Mouse (Mus musculus): Measurements from ENCODE around the gene Apoe. TPM values are rescaled to one million over a fixed set of nuclear protein-coding genes. Genes with fewer than 3 reads are reported as not detected.

Gene Apoe
- polyA plus RNA-seq, 1 experiment from 2014 or later = 125 TPM

DNA sequence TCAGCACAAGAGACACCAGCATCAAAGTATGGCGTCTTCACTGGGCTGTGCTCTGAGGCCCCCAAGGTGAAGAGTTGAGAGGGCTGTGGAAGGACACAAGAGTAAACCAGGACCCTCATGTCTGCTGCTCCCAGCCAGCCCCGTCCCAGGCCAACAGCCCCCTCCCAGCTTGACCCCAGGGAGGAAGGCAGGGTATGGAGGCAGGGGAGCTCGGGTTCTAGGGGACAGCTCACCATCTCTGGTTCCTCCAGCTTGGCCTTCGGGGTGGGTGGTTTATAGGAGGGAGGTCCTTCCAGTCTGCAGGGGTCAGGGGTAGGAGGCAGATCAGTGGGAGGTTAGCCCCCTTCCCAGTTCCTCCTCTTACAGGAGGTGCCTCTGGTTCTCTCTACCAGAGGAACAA is 20.2 kb upstream of the Apoe start:
- WGBS = 82% methylated on average over 4 of the region's 4 CpGs
- no peak for DNase-seq (ENCODE audit: low spot score)
- no peak overlapping the region for H3K27ac ChIP-seq (ENCODE audit: low read depth, low read length)
- no peak overlapping the region for H3K4me3 ChIP-seq (ENCODE audit: low read depth, low read length)
- H3K4me2 ChIP-seq (ENCODE audit: low read depth, low read length, severe bottlenecking) = no peak overlapping the region
- peaks cover 7% of the 10 kb centered on the region; the same call in 1 of the 2 replicates for H3K9me3 ChIP-seq (ENCODE audit: control insufficient read depth, low read length)
- H3K27me3 ChIP-seq (ENCODE audit: control insufficient read depth, insufficient read depth, low read length) = no peaks in the 10 kb centered on the region
- H3K4me1 ChIP-seq (replicated peaks; ENCODE audit: control insufficient read depth, insufficient read depth, low read length) = no peaks in the 10 kb centered on the region; the same call in 1 of the 2 replicates
- ATAC-seq (replicated peaks; ENCODE audit: low FRiP score) = no peak
- H3K9ac ChIP-seq (ENCODE audit: low read length) = no peak overlapping the region
- H3K36me3 ChIP-seq (ENCODE audit: control insufficient read depth, insufficient read depth, low read length) = peaks cover 2% of the 10 kb centered on the region; the same call in 1 of the 2 replicates

DNA sequence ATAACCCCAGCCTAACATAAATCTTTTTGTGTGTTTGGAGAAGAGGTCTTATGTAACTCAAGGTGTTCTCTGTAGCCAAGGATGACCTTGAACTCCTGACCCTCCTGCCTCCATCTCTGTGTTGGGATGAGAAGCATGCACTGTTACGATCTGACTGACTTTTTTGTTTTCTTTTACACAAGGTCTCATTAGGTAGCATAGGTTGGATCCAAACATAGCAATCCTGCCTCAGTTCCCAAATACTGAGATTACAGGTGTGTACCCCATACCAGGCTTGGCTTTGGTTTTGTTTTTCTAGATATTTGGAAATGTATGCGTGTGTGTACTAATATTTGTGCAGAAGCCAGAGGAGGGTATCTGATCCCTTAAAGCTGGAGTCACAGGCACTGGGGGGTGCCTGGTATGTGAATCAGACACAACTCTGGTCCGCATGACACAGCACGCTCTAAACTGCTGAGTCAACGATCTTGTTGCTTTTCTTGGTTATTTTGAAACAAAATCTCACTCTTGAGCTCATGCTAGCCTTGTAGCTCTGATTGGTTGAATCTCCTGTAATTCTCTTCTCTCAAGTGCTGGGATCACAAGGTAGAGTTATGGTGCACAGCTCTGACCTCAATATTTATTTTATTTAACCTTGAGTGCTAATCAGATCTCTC is 19.4 kb upstream of the Apoe start:
- WGBS = 93% methylated on average over 5 of the region's 5 CpGs
- Histone ChIP-seq H3K4me3 (ENCODE audit: low read depth, low read length) (no peak overlapping the region), H3K9ac (ENCODE audit: low read length) (no peak overlapping the region), H3K9me3 (ENCODE audit: control insufficient read depth, low read length) (peaks cover 7% of the 10 kb centered on the region; the same call in 1 of the 2 replicates), H3K36me3 (ENCODE audit: control insufficient read depth, insufficient read depth, low read length) (peaks cover 2% of the 10 kb centered on the region; the same call in 1 of the 2 replicates), H3K4me1 (replicated peaks; ENCODE audit: control insufficient read depth, insufficient read depth, low read length) (peaks cover 4% of the 10 kb centered on the region), H3K27ac (ENCODE audit: low read depth, low read length) (no peak overlapping the region), H3K4me2 (ENCODE audit: low read depth, low read length, severe bottlenecking) (no peak overlapping the region), H3K27me3 (ENCODE audit: control insufficient read depth, insufficient read depth, low read length) (no peaks in the 10 kb centered on the region)
- ATAC-seq (replicated peaks; ENCODE audit: low FRiP score) = no peak
- DNase-seq (ENCODE audit: low spot score) = no peak

DNA sequence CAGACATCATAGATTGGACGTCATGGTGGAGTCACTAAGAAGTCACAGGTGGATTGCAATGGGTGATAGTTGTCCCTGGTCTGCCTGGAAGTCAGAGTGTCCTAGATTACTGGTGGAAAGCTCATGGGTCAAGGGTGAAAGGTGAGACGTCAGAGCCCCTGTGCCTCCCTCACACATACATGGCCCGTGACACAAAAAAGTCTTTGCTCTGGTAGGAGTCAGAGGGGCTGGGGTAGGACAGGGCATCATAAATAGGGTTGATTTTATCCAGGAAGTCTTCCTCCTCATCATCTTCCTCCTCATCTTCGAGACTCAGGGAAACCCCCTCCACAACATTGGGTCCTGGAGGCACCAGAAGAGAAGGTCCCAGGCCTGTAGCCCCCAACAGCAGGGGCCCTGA is 18.4 kb upstream of the Apoe start:
- Histone ChIP-seq H3K36me3 (ENCODE audit: control insufficient read depth, insufficient read depth, low read length) (no peaks in the 10 kb centered on the region; the same call in 1 of the 2 replicates), H3K4me1 (replicated peaks; ENCODE audit: control insufficient read depth, insufficient read depth, low read length) (peaks cover 4% of the 10 kb centered on the region), H3K27me3 (ENCODE audit: control insufficient read depth, insufficient read depth, low read length) (no peaks in the 10 kb centered on the region), H3K27ac (ENCODE audit: low read depth, low read length) (no peak overlapping the region), H3K4me3 (ENCODE audit: low read depth, low read length) (no peak overlapping the region), H3K9ac (ENCODE audit: low read length) (no peak overlapping the region), H3K4me2 (ENCODE audit: low read depth, low read length, severe bottlenecking) (no peak overlapping the region), H3K9me3 (ENCODE audit: control insufficient read depth, low read length) (peaks cover 7% of the 10 kb centered on the region; the same call in 1 of the 2 replicates)
- ATAC-seq (replicated peaks; ENCODE audit: low FRiP score) (no peak), DNase-seq (ENCODE audit: low spot score) (no peak)
- 87% methylated on average over 4 of the region's 4 CpGs for WGBS

DNA sequence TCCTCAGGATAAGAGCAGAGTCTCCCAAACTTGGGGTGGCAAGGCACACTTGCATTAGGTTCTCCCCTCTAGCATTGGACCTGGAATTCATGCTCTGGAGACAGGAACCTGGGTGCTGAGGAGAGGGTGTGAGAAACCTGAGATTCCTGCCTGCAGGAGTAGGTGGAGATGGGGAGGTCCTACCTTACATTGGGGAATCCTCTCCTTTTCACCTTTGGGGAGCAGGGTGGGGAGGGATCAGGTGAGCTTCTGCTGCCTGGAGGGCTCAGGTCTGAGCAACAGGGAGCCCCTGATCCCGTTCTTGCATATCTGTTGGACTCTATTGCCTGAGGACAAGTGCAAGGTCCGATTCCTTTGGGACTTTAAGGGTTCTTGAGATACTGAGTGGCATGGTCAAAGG is 17.8 kb upstream of the Apoe start:
- 75% methylated on average over 2 of the region's 2 CpGs for WGBS
- Histone ChIP-seq H3K36me3 (ENCODE audit: control insufficient read depth, insufficient read depth, low read length) (no peaks in the 10 kb centered on the region; the same call in 1 of the 2 replicates), H3K27me3 (ENCODE audit: control insufficient read depth, insufficient read depth, low read length) (no peaks in the 10 kb centered on the region), H3K27ac (ENCODE audit: low read depth, low read length) (no peak overlapping the region), H3K9me3 (ENCODE audit: control insufficient read depth, low read length) (peaks cover 7% of the 10 kb centered on the region; the same call in 1 of the 2 replicates), H3K4me1 (replicated peaks; ENCODE audit: control insufficient read depth, insufficient read depth, low read length) (peaks cover 4% of the 10 kb centered on the region), H3K4me3 (ENCODE audit: low read depth, low read length) (no peak overlapping the region), H3K9ac (ENCODE audit: low read length) (no peak overlapping the region), H3K4me2 (ENCODE audit: low read depth, low read length, severe bottlenecking) (peak overlapping the region; percentile 50; the same call in 1 of the 2 replicates)
- ATAC-seq (replicated peaks; ENCODE audit: low FRiP score) (no peak), DNase-seq (ENCODE audit: low spot score) (no peak)

DNA sequence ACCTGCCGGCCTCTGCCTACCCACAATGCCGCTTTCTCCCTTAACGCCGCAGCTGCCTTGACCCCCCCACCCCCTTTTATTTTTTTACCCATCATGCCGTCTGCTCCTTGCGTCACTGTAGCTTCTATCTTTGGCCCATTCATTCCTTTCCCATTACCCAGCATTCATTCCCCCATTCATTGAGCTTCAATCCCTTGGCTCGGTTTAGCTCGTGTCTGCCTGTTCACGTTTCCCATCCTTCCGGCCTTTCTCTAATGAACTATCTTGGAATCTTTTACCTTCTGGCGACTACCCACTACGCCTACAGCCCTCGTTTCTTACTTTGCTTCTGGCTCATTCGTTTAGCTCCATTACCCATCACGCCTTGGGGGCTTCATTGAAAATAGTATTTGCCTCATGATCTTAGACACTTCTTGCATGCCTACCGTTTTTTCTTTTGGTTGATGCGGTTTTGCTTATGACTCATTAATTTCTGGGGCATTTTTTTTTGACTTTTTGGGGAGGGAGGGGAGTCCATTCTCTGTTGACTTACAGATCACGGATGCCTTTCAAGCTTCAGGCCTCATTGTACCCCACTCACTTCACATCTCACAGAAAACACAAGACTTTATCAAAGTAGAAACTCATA is 17.2 kb upstream of the Apoe start:
- Histone ChIP-seq H3K27me3 (ENCODE audit: control insufficient read depth, insufficient read depth, low read length) (no peaks in the 10 kb centered on the region), H3K9me3 (ENCODE audit: control insufficient read depth, low read length) (peaks cover 2% of the 10 kb centered on the region; the same call in 1 of the 2 replicates), H3K4me1 (replicated peaks; ENCODE audit: control insufficient read depth, insufficient read depth, low read length) (peaks cover 4% of the 10 kb centered on the region), H3K36me3 (ENCODE audit: control insufficient read depth, insufficient read depth, low read length) (peaks cover 4% of the 10 kb centered on the region; the same call in 1 of the 2 replicates), H3K4me2 (ENCODE audit: low read depth, low read length, severe bottlenecking) (peak overlapping the region; percentile 50), H3K27ac (ENCODE audit: low read depth, low read length) (peak overlapping the region; percentile 78), H3K9ac (ENCODE audit: low read length) (peak overlapping the region; percentile 45; the same call in 1 of the 2 replicates), H3K4me3 (ENCODE audit: low read depth, low read length) (peak overlapping the region; percentile 21)
- ATAC-seq (replicated peaks; ENCODE audit: low FRiP score) = no peak
- no peak for DNase-seq (ENCODE audit: low spot score)
- 7% methylated on average over 18 of the region's 18 CpGs for WGBS

DNA sequence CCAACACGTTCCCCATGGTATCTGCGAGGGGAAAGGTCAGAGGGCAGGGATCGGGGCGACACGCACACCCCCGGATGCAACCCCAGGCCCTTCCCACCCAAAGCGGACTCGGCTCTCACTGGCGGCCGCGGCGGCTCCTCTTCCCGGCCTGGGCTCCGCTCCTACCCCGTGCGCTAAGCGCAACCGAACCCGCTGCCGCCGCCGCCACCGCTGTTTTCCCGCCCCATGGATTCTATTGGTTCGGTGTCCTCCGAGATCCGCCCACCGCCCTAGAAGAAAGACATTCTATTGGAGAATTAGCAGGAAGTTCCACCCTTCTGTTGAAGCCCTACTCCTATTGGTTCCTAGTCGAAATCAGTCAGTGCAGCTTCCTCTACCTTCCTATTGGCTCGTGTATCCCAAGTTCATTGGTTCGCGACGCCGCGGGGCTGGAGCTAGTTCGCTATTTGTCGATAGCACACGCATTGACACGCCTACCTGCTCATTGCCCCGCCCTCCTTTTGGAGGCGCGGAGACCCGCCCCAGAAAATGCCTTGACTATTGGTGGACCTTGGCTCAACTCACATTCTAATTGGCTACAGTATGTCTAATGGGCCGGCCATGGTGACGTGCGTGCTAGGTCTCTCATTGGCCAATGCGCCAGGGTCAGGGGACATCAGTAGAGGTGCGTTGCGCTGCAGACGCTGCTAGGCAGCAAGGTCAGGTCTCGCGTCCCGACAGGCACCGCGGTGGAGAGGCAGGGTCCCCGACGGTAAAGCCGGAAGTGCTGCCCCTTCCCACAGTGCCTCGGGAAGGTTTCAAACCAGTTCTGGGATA is 16.5 kb upstream of the Apoe start, which contains the start of gene Tomm40:
TSS of gene Tomm40 (minus strand) at position 200 of the 816 bp plus-strand sequence.
- H3K36me3 ChIP-seq (ENCODE audit: control insufficient read depth, insufficient read depth, low read length) = peaks cover 8% of the 10 kb centered on the region; the same call in 1 of the 2 replicates
- WGBS = under 1% methylated on average over 54 of the region's 59 CpGs
- DNase-seq (ENCODE audit: low spot score) = peak; percentile 99

GRCm38 (mm10) chr7:19714836-19715235 is 15.8 kb upstream of the Apoe start:
- Histone ChIP-seq H3K4me1 (replicated peaks; ENCODE audit: control insufficient read depth, insufficient read depth, low read length) (peaks cover 4% of the 10 kb centered on the region), H3K9me3 (ENCODE audit: control insufficient read depth, low read length) (no peaks in the 10 kb centered on the region), H3K36me3 (ENCODE audit: control insufficient read depth, insufficient read depth, low read length) (peaks cover 9% of the 10 kb centered on the region; the same call in 1 of the 2 replicates), H3K9ac (ENCODE audit: low read length) (peak overlapping the region; percentile 87), H3K4me3 (ENCODE audit: low read depth, low read length) (peak overlapping the region; percentile 99), H3K4me2 (ENCODE audit: low read depth, low read length, severe bottlenecking) (peak overlapping the region; percentile 87), H3K27ac (ENCODE audit: low read depth, low read length) (peak overlapping the region; percentile 66; the same call in 1 of the 2 replicates), H3K27me3 (ENCODE audit: control insufficient read depth, insufficient read depth, low read length) (no peaks in the 10 kb centered on the region)
- under 1% methylated on average over 39 of the region's 39 CpGs for WGBS
- no peak for ATAC-seq (replicated peaks; ENCODE audit: low FRiP score)
- no peak for DNase-seq (ENCODE audit: low spot score)

More for the DNA sequence above, 16.5 kb upstream of the Apoe start, which contains the start of gene Tomm40:
- Histone ChIP-seq H3K4me1 (replicated peaks; ENCODE audit: control insufficient read depth, insufficient read depth, low read length) (peaks cover 4% of the 10 kb centered on the region), H3K4me2 (ENCODE audit: low read depth, low read length, severe bottlenecking) (peak within 1 kb of the TSS; percentile 87), H3K9me3 (ENCODE audit: control insufficient read depth, low read length) (no peaks in the 10 kb centered on the region), H3K27me3 (ENCODE audit: control insufficient read depth, insufficient read depth, low read length) (no peaks in the 10 kb centered on the region), H3K9ac (ENCODE audit: low read length) (peak within 1 kb of the TSS; percentile 87), H3K27ac (ENCODE audit: low read depth, low read length) (peak within 1 kb of the TSS; percentile 78), H3K4me3 (ENCODE audit: low read depth, low read length) (peak within 1 kb of the TSS; percentile 99)
- ATAC-seq (replicated peaks; ENCODE audit: low FRiP score) = peak; percentile 99

- no peaks in the 10 kb centered on the region for H3K27me3 ChIP-seq (ENCODE audit: control insufficient read depth, insufficient read depth, low read length)
- 87% methylated on average over 9 of the region's 9 CpGs for WGBS
- peaks cover 9% of the 10 kb centered on the region; the same call in 1 of the 2 replicates for H3K36me3 ChIP-seq (ENCODE audit: control insufficient read depth, insufficient read depth, low read length)
These were observed 14.6 kb upstream of the Apoe start for GRCm38 (mm10) chr7:19713598-19713997.

More at GRCm38 (mm10) chr7:19713598-19713997, 14.6 kb upstream of the Apoe start:
- H3K4me3 ChIP-seq (ENCODE audit: low read depth, low read length) = no peak overlapping the region
- ATAC-seq (replicated peaks; ENCODE audit: low FRiP score) = no peak
- H3K4me1 ChIP-seq (replicated peaks; ENCODE audit: control insufficient read depth, insufficient read depth, low read length) = peaks cover 4% of the 10 kb centered on the region
- H3K27ac ChIP-seq (ENCODE audit: low read depth, low read length) = no peak overlapping the region
- no peak overlapping the region for H3K4me2 ChIP-seq (ENCODE audit: low read depth, low read length, severe bottlenecking)
- DNase-seq (ENCODE audit: low spot score) = no peak
- no peaks in the 10 kb centered on the region for H3K9me3 ChIP-seq (ENCODE audit: control insufficient read depth, low read length)
- no peak overlapping the region for H3K9ac ChIP-seq (ENCODE audit: low read length)

All from forebrain, embryonic 11.5 days (tissue).